Mouse (Mus musculus): ENCODE results near the gene Gm49383.

- TF ChIP-seq POLR2A (IDR thresholded peaks at IDR 0.05; ENCODE audit: low read depth, low read length) (no peak), CTCF (conservative IDR thresholded peaks at IDR 0.05; ENCODE audit: insufficient read depth, insufficient read length, low read depth, low read length) (no peak)
These were observed 5.5 kb downstream of the Gm49383 start for GRCm38 (mm10) chr12:69191396-69191795.
